In genomic region chr2:121036733-121037341, GRCm38 (mm10) we compare ENCODE assay signal across 10 mouse cellular contexts. TPM values are rescaled to one million over a fixed set of nuclear protein-coding genes. Genes with fewer than 3 reads are reported as not detected.
A peak's percentile ranks its signal among the peaks of the same experiment; 100 is the strongest.
DNase-seq lines count a peak whose midpoint lies in the region; ATAC-seq lines count a peak whose summit lies in the region.
"Had no signal": no experiment of that assay in that cellular context is flagged by ENCODE, and none has a peak within 500 bp of the region (broad histone marks: within the 10 kb centered on the region; RNA-seq: fewer than 3 reads in every experiment).

TSS of gene Epb42 (minus strand) at chr2:121037072.

- peak; percentile 89 for ATAC-seq in kidney, embryonic 15.5 days (replicated peaks; ENCODE audit: low FRiP score)
- peak; percentile 89 for ATAC-seq in intestine, embryonic 16.5 days
- ATAC-seq in hindbrain, embryonic 14.5 days (ENCODE audit: low FRiP score) = no peak

- H3K4me1 ChIP-seq in kidney, embryonic 15.5 days = no peaks in the 10 kb centered on the region
- no peaks in the 10 kb centered on the region for H3K4me1 ChIP-seq in intestine, embryonic 16.5 days (ENCODE audit: control insufficient read depth, insufficient read depth, low read length)
- no peaks in the 10 kb centered on the region for H3K4me1 ChIP-seq in hindbrain, embryonic 14.5 days (replicated peaks; ENCODE audit: control insufficient read depth, insufficient read depth, low read length)
- H3K4me1 ChIP-seq: hindbrain, embryonic 15.5 days; limb, embryonic 13.5 days had no signal

- H3K4me3 ChIP-seq in kidney, embryonic 15.5 days (replicated peaks) = no peak within 1 kb of the TSS
- H3K4me3 ChIP-seq in intestine, embryonic 16.5 days (ENCODE audit: low read length) = no peak within 1 kb of the TSS
- H3K4me3 ChIP-seq in hindbrain, embryonic 14.5 days (replicated peaks; ENCODE audit: low read length) = no peak within 1 kb of the TSS
- H3K4me3 ChIP-seq: hindbrain, embryonic 15.5 days; limb, embryonic 13.5 days had no signal

- no peak within 1 kb of the TSS for H3K9ac ChIP-seq in kidney, embryonic 15.5 days
- no peak within 1 kb of the TSS for H3K9ac ChIP-seq in intestine, embryonic 16.5 days (ENCODE audit: low read depth, low read length)
- H3K9ac ChIP-seq in hindbrain, embryonic 14.5 days = no peak within 1 kb of the TSS
- H3K9ac ChIP-seq: hindbrain, embryonic 15.5 days; limb, embryonic 13.5 days had no signal

- no peaks in the 10 kb centered on the region for H3K9me3 ChIP-seq in kidney, embryonic 15.5 days (replicated peaks)
- no peaks in the 10 kb centered on the region for H3K9me3 ChIP-seq in intestine, embryonic 16.5 days (ENCODE audit: control insufficient read depth, low read length)
- no peaks in the 10 kb centered on the region for H3K9me3 ChIP-seq in hindbrain, embryonic 14.5 days (ENCODE audit: control insufficient read depth, low read length)
- H3K9me3 ChIP-seq: hindbrain, embryonic 15.5 days; limb, embryonic 13.5 days had no signal

- H3K36me3 ChIP-seq in kidney, embryonic 15.5 days = no peaks in the 10 kb centered on the region
- H3K36me3 ChIP-seq in intestine, embryonic 16.5 days (ENCODE audit: control insufficient read depth, insufficient read depth, low read length) = no peaks in the 10 kb centered on the region
- H3K36me3 ChIP-seq in hindbrain, embryonic 14.5 days (replicated peaks; ENCODE audit: control insufficient read depth, insufficient read depth) = no peaks in the 10 kb centered on the region
- H3K36me3 ChIP-seq: hindbrain, embryonic 15.5 days; limb, embryonic 13.5 days had no signal

- no peaks in the 10 kb centered on the region for H3K27me3 ChIP-seq in kidney, embryonic 15.5 days
- H3K27me3 ChIP-seq in intestine, embryonic 16.5 days (replicated peaks; ENCODE audit: control insufficient read depth, insufficient read depth, low read length) = no peaks in the 10 kb centered on the region
- H3K27me3 ChIP-seq in hindbrain, embryonic 14.5 days (ENCODE audit: control insufficient read depth, insufficient read depth, low read length) = no peaks in the 10 kb centered on the region
- H3K27me3 ChIP-seq: hindbrain, embryonic 15.5 days; limb, embryonic 13.5 days had no signal

- H3K27ac ChIP-seq in kidney, embryonic 15.5 days = no peak within 1 kb of the TSS
- no peak within 1 kb of the TSS for H3K27ac ChIP-seq in intestine, embryonic 16.5 days (ENCODE audit: low read length)
- no peak within 1 kb of the TSS for H3K27ac ChIP-seq in hindbrain, embryonic 14.5 days
- H3K27ac ChIP-seq: hindbrain, embryonic 15.5 days; limb, embryonic 13.5 days had no signal

- no peak within 1 kb of the TSS for H3K4me2 ChIP-seq in kidney, embryonic 15.5 days
- H3K4me2 ChIP-seq in intestine, embryonic 16.5 days (ENCODE audit: low read depth, low read length) = no peak within 1 kb of the TSS
- no peak within 1 kb of the TSS for H3K4me2 ChIP-seq in hindbrain, embryonic 14.5 days (replicated peaks)
- H3K4me2 ChIP-seq: hindbrain, embryonic 15.5 days; limb, embryonic 13.5 days had no signal

- WGBS in kidney, embryonic 15.5 days = 52% methylated on average over 5 of the region's 5 CpGs
- 51% methylated on average over 5 of the region's 5 CpGs for WGBS in intestine, embryonic 16.5 days
- WGBS in hindbrain, embryonic 14.5 days = 75% methylated on average over 5 of the region's 5 CpGs

- DNase-seq in kidney, postnatal 10 days = no peak
- peak; percentile 22 for DNase-seq in c-Kit-positive CD71-negative TER-119-negative erythroid progenitor cells, embryonic 14.5 days (ENCODE audit: low read depth)
- peak; percentile 40 to 58 for DNase-seq in spleen, postnatal 14 days (ENCODE audit: low spot score in 2 of 2)
- no peak for DNase-seq in T-cell, adult 2 months (ENCODE audit: low spot score)
- no peak for DNase-seq in hindbrain, embryonic 14.5 days (ENCODE audit: low spot score)
- DNase-seq: cerebellum, adult 8-10 months had no signal

RNA-seq across cellular contexts. Expression of gene Epb42, which starts in this region (rescaled TPM):
- 2.2 and 4.1 TPM in 2 replicates for polyA plus RNA-seq in kidney, embryonic 15.5 days (2015; fragmentation: Nextera tagmentation; extraction: Ambion mirVana)
- polyA plus RNA-seq in intestine, embryonic 16.5 days (2015; fragmentation: Nextera tagmentation; extraction: Ambion mirVana) = 1.5 and 3.4 TPM in 2 replicates
- 0.08 and 1.1 TPM in 2 replicates for polyA plus RNA-seq in hindbrain, embryonic 14.5 days (2014; fragmentation: Nextera tagmentation; extraction: Ambion mirVana)

Comparison
In these comparisons a context has a peak if more than half of its experiments do, and no peak if none do; other contexts are left out.
1. DNase-seq: peak in c-Kit-positive CD71-negative TER-119-negative erythroid progenitor cells, embryonic 14.5 days (single experiment) and spleen, postnatal 14 days (2 of 2); none in kidney, postnatal 10 days (single experiment), T-cell, adult 2 months (single experiment) and hindbrain, embryonic 14.5 days (single experiment).